Mouse (Mus musculus): ENCODE data around the gene Ift80. TPM values are rescaled to one million over a fixed set of nuclear protein-coding genes. Genes with fewer than 3 reads are reported as not detected.

Ift80 gene
- polyA plus RNA-seq, 1 experiment from 2014 or later = 3.2 TPM

GRCm38 (mm10) chr3:68869211-68869690, 135.1 kb downstream of the Ift80 start, which contains the start of gene 1110032F04Rik:
Gene 1110032F04Rik (plus strand): TSS chr3:68869586.
- H3K4me2 ChIP-seq (ENCODE audit: low read depth, low read length) = peak within 1 kb of the TSS; percentile 93
- WGBS (ENCODE audit: insufficient replicate concordance) = under 1% methylated on average over 59 of the region's 62 CpGs
- peak; percentile 27 for DNase-seq
- peaks cover 34% of the 10 kb centered on the region for H3K27me3 ChIP-seq (ENCODE audit: insufficient read depth, low read length)
- H3K4me1 ChIP-seq (ENCODE audit: insufficient read depth) = peaks cover 16% of the 10 kb centered on the region
- peak; percentile 15; the same call in 1 of the 2 replicates for ATAC-seq
- no peaks in the 10 kb centered on the region for H3K9me3 ChIP-seq (ENCODE audit: low read length)
- TF ChIP-seq EP300 (IDR thresholded peaks at IDR 0.05; ENCODE audit: low read depth) (no peak), CTCF (IDR thresholded peaks at IDR 0.05; ENCODE audit: low read depth) (no peak)
- H3K27ac ChIP-seq (ENCODE audit: low read depth) = no peak within 1 kb of the TSS
- no peaks in the 10 kb centered on the region for H3K36me3 ChIP-seq (replicated peaks; ENCODE audit: insufficient read depth, low read length)
- H3K4me3 ChIP-seq (ENCODE audit: low read depth, low read length) = peak within 1 kb of the TSS; percentile 57
- no peak within 1 kb of the TSS; the same call in 1 of the 2 replicates for H3K9ac ChIP-seq (replicated peaks)

- 74% methylated on average over 1 of the region's 1 CpGs for WGBS (ENCODE audit: insufficient replicate concordance)
- Histone ChIP-seq H3K4me2 (ENCODE audit: low read depth, low read length) (no peak overlapping the region), H3K9me3 (ENCODE audit: low read length) (no peaks in the 10 kb centered on the region), H3K27ac (ENCODE audit: low read depth) (no peak overlapping the region), H3K4me3 (ENCODE audit: low read depth, low read length) (no peak overlapping the region), H3K9ac (replicated peaks) (no peak overlapping the region), H3K4me1 (ENCODE audit: insufficient read depth) (no peaks in the 10 kb centered on the region), H3K36me3 (replicated peaks; ENCODE audit: insufficient read depth, low read length) (no peaks in the 10 kb centered on the region), H3K27me3 (ENCODE audit: insufficient read depth, low read length) (no peaks in the 10 kb centered on the region)
- ATAC-seq (no peak), DNase-seq (no peak)
- TF ChIP-seq EP300 (IDR thresholded peaks at IDR 0.05; ENCODE audit: low read depth) (no peak), CTCF (IDR thresholded peaks at IDR 0.05; ENCODE audit: low read depth) (no peak)
Observed at GRCm38 (mm10) chr3:68852414-68852813, 152.0 kb downstream of the Ift80 start.

- WGBS (ENCODE audit: insufficient replicate concordance) = 65% methylated on average over 3 of the region's 3 CpGs
- Histone ChIP-seq H3K4me1 (ENCODE audit: insufficient read depth) (no peaks in the 10 kb centered on the region), H3K4me2 (ENCODE audit: low read depth, low read length) (no peak overlapping the region), H3K27me3 (ENCODE audit: insufficient read depth, low read length) (no peaks in the 10 kb centered on the region), H3K9ac (replicated peaks) (no peak overlapping the region), H3K9me3 (ENCODE audit: low read length) (no peaks in the 10 kb centered on the region), H3K27ac (ENCODE audit: low read depth) (no peak overlapping the region), H3K36me3 (replicated peaks; ENCODE audit: insufficient read depth, low read length) (no peaks in the 10 kb centered on the region), H3K4me3 (ENCODE audit: low read depth, low read length) (no peak overlapping the region)
- no peak for ATAC-seq
- TF ChIP-seq CTCF (IDR thresholded peaks at IDR 0.05; ENCODE audit: low read depth) = no peak
- TF ChIP-seq EP300 (IDR thresholded peaks at IDR 0.05; ENCODE audit: low read depth) = no peak
- no peak for DNase-seq
Observed at GRCm38 (mm10) chr3:68848323-68848722, 156.0 kb downstream of the Ift80 start.

- Histone ChIP-seq H3K4me1 (ENCODE audit: insufficient read depth) (no peaks in the 10 kb centered on the region), H3K36me3 (replicated peaks; ENCODE audit: insufficient read depth, low read length) (no peaks in the 10 kb centered on the region), H3K9me3 (ENCODE audit: low read length) (no peaks in the 10 kb centered on the region), H3K9ac (replicated peaks) (no peak overlapping the region), H3K27ac (ENCODE audit: low read depth) (no peak overlapping the region), H3K4me3 (ENCODE audit: low read depth, low read length) (no peak overlapping the region), H3K4me2 (ENCODE audit: low read depth, low read length) (no peak overlapping the region), H3K27me3 (ENCODE audit: insufficient read depth, low read length) (no peaks in the 10 kb centered on the region)
- no peak for TF ChIP-seq EP300 (IDR thresholded peaks at IDR 0.05; ENCODE audit: low read depth)
- no peak for TF ChIP-seq CTCF (IDR thresholded peaks at IDR 0.05; ENCODE audit: low read depth)
- DNase-seq (no peak), ATAC-seq (no peak)
- 84% methylated on average over 4 of the region's 4 CpGs for WGBS (ENCODE audit: insufficient replicate concordance)
Observed at GRCm38 (mm10) chr3:68844025-68844424, 160.3 kb downstream of the Ift80 start.

MicroRNAs within 50 kb of the gene (microRNA counts, 519-probe panel; counts per million panel counts)
- 8,367 counts per million, percentile 94 among the panel's probes with 10 or more counts for microRNA mmu-miR-15b

Small RNAs within 50 kb of the gene (microRNA-seq; reads per million reads assigned to microRNA genes)
- 3,973 reads per million, percentile 85 among the genes with 10 or more reads in this experiment for gene Mir15b
- 930 reads per million, percentile 72 among the genes with 10 or more reads in this experiment for gene Mir16-2

Other genes with a start within 250 kb of the Ift80 start
- 0.39 and 0.56 TPM in 2 replicates for gene 1110032F04Rik, start 135.0 kb downstream of the Ift80 start, polyA plus RNA-seq (2015; fragmentation: Nextera tagmentation; extraction: Ambion mirVana)
- 86.5 and 88.3 TPM in 2 replicates for gene Smc4, start 168 bp upstream of the Ift80 start, polyA plus RNA-seq (2015; fragmentation: Nextera tagmentation; extraction: Ambion mirVana)
- 47.8 and 53.8 TPM in 2 replicates for gene Trim59, start 40.2 kb upstream of the Ift80 start, polyA plus RNA-seq (2015; fragmentation: Nextera tagmentation; extraction: Ambion mirVana)
- gene Kpna4, start 122.5 kb upstream of the Ift80 start, polyA plus RNA-seq (2015; fragmentation: Nextera tagmentation; extraction: Ambion mirVana) = 9.0 and 10.1 TPM in 2 replicates
- not detected in 2 replicates for gene Arl14, start 217.8 kb upstream of the Ift80 start, polyA plus RNA-seq (2015; fragmentation: Nextera tagmentation; extraction: Ambion mirVana)

All from liver, postnatal 0 days (tissue).